Mouse (Mus musculus): ENCODE data around the gene Olfr1192-ps1.

GRCm38 (mm10) chr2:88648209-88648608 is at the start of gene Olfr1192-ps1:
- TF ChIP-seq CTCF (IDR thresholded peaks at IDR 0.05; ENCODE audit: low read depth, low read length) (no peak), EP300 (IDR thresholded peaks at IDR 0.05; ENCODE audit: insufficient read depth, low read depth, low read length) (no peak), POLR2A (IDR thresholded peaks at IDR 0.05; ENCODE audit: insufficient read depth, low read length) (no peak)
